Mouse (Mus musculus): ENCODE measurements around the gene Fgfr2. TPM values are rescaled to one million over a fixed set of nuclear protein-coding genes. Genes with fewer than 3 reads are reported as not detected.

Gene Fgfr2
- polyA plus RNA-seq, 1 experiment from 2014 or later, result 93.6 TPM

- H3K4me3 ChIP-seq (ENCODE audit: low read depth, low read length), result no peak overlapping the region
- no peak for DNase-seq (ENCODE audit: low spot score)
- 10% methylated on average over 13 of the region's 13 CpGs for WGBS
Observed at GRCm38 (mm10) chr7:131643341-131643840, 1479.8 kb downstream of the Fgfr2 start.

GRCm38 (mm10) chr7:131629562-131629961, 1493.6 kb downstream of the Fgfr2 start:
- Histone ChIP-seq H3K4me1 (replicated peaks; ENCODE audit: control insufficient read depth, insufficient read depth, low read length) (no peaks in the 10 kb centered on the region), H3K27ac (ENCODE audit: low read depth, low read length) (no peak overlapping the region), H3K36me3 (ENCODE audit: control insufficient read depth, insufficient read depth, low read length) (no peaks in the 10 kb centered on the region), H3K27me3 (ENCODE audit: control insufficient read depth, insufficient read depth, low read length) (0 out of 2 replicates have a peak, but pooled peaks cover 3% of the 10 kb centered on the region), H3K9me3 (ENCODE audit: control insufficient read depth, low read length) (no peaks in the 10 kb centered on the region), H3K9ac (ENCODE audit: low read length) (no peak overlapping the region), H3K4me3 (ENCODE audit: low read depth, low read length) (no peak overlapping the region), H3K4me2 (ENCODE audit: low read depth, low read length, severe bottlenecking) (no peak overlapping the region)
- ATAC-seq (replicated peaks; ENCODE audit: low FRiP score), result no peak
- DNase-seq (ENCODE audit: low spot score), result peak; percentile 21
- WGBS, result 77% methylated on average over 8 of the region's 8 CpGs

More at GRCm38 (mm10) chr7:131643341-131643840, 1479.8 kb downstream of the Fgfr2 start:
- ATAC-seq (replicated peaks; ENCODE audit: low FRiP score), result no peak
- H3K27ac ChIP-seq (ENCODE audit: low read depth, low read length), result no peak overlapping the region
- no peaks in the 10 kb centered on the region for H3K36me3 ChIP-seq (ENCODE audit: control insufficient read depth, insufficient read depth, low read length)
- H3K9ac ChIP-seq (ENCODE audit: low read length), result no peak overlapping the region
- H3K27me3 ChIP-seq (ENCODE audit: control insufficient read depth, insufficient read depth, low read length), result peaks cover 68% of the 10 kb centered on the region
- H3K4me1 ChIP-seq (replicated peaks; ENCODE audit: control insufficient read depth, insufficient read depth, low read length), result peaks cover 11% of the 10 kb centered on the region; the same call in 1 of the 2 replicates
- H3K9me3 ChIP-seq (ENCODE audit: control insufficient read depth, low read length), result no peaks in the 10 kb centered on the region
- H3K4me2 ChIP-seq (ENCODE audit: low read depth, low read length, severe bottlenecking), result no peak overlapping the region

GRCm38 (mm10) chr7:131628846-131629391, 1494.2 kb downstream of the Fgfr2 start:
- Histone ChIP-seq H3K27me3 (ENCODE audit: control insufficient read depth, insufficient read depth, low read length) (0 out of 2 replicates have a peak, but pooled peaks cover 3% of the 10 kb centered on the region), H3K4me1 (replicated peaks; ENCODE audit: control insufficient read depth, insufficient read depth, low read length) (no peaks in the 10 kb centered on the region)

GRCm38 (mm10) chr7:131628356-131628755, 1494.8 kb downstream of the Fgfr2 start:
- H3K4me3 ChIP-seq (ENCODE audit: low read depth, low read length), result no peak overlapping the region
- H3K27me3 ChIP-seq (ENCODE audit: control insufficient read depth, insufficient read depth, low read length), result peaks cover 9% of the 10 kb centered on the region; the same call in 1 of the 2 replicates
- no peak overlapping the region for H3K9ac ChIP-seq (ENCODE audit: low read length)
- H3K27ac ChIP-seq (ENCODE audit: low read depth, low read length), result no peak overlapping the region
- ATAC-seq (replicated peaks; ENCODE audit: low FRiP score) (no peak), DNase-seq (ENCODE audit: low spot score) (peak; percentile 45)
- 88% methylated on average over 17 of the region's 17 CpGs for WGBS
- H3K9me3 ChIP-seq (ENCODE audit: control insufficient read depth, low read length), result no peaks in the 10 kb centered on the region
- no peaks in the 10 kb centered on the region for H3K36me3 ChIP-seq (ENCODE audit: control insufficient read depth, insufficient read depth, low read length)
- H3K4me1 ChIP-seq (replicated peaks; ENCODE audit: control insufficient read depth, insufficient read depth, low read length), result no peaks in the 10 kb centered on the region
- no peak overlapping the region for H3K4me2 ChIP-seq (ENCODE audit: low read depth, low read length, severe bottlenecking)

More at GRCm38 (mm10) chr7:131628846-131629391, 1494.2 kb downstream of the Fgfr2 start:
- Histone ChIP-seq H3K36me3 (ENCODE audit: control insufficient read depth, insufficient read depth, low read length) (no peaks in the 10 kb centered on the region), H3K9me3 (ENCODE audit: control insufficient read depth, low read length) (no peaks in the 10 kb centered on the region), H3K27ac (ENCODE audit: low read depth, low read length) (no peak overlapping the region), H3K9ac (ENCODE audit: low read length) (no peak overlapping the region), H3K4me2 (ENCODE audit: low read depth, low read length, severe bottlenecking) (no peak overlapping the region), H3K4me3 (ENCODE audit: low read depth, low read length) (no peak overlapping the region)
- WGBS, result 94% methylated on average over 13 of the region's 13 CpGs
- DNase-seq (ENCODE audit: low spot score) (peak; percentile 21), ATAC-seq (replicated peaks; ENCODE audit: low FRiP score) (no peak)

- H3K27ac ChIP-seq (ENCODE audit: low read depth, low read length), result no peak overlapping the region
- no peaks in the 10 kb centered on the region for H3K9me3 ChIP-seq (ENCODE audit: control insufficient read depth, low read length)
- WGBS, result 41% methylated on average over 7 of the region's 7 CpGs
- ATAC-seq (replicated peaks; ENCODE audit: low FRiP score) (no peak), DNase-seq (ENCODE audit: low spot score) (no peak)
- no peak overlapping the region for H3K4me2 ChIP-seq (ENCODE audit: low read depth, low read length, severe bottlenecking)
- no peaks in the 10 kb centered on the region for H3K36me3 ChIP-seq (ENCODE audit: control insufficient read depth, insufficient read depth, low read length)
- no peaks in the 10 kb centered on the region; the same call in 1 of the 2 replicates for H3K27me3 ChIP-seq (ENCODE audit: control insufficient read depth, insufficient read depth, low read length)
- no peaks in the 10 kb centered on the region for H3K4me1 ChIP-seq (replicated peaks; ENCODE audit: control insufficient read depth, insufficient read depth, low read length)
- H3K4me3 ChIP-seq (ENCODE audit: low read depth, low read length), result no peak overlapping the region
- H3K9ac ChIP-seq (ENCODE audit: low read length), result no peak overlapping the region
Observed at GRCm38 (mm10) chr7:131609677-131610076, 1513.5 kb downstream of the Fgfr2 start.

- Histone ChIP-seq H3K27me3 (ENCODE audit: control insufficient read depth, insufficient read depth, low read length) (peaks cover 2% of the 10 kb centered on the region; the same call in 1 of the 2 replicates), H3K4me2 (ENCODE audit: low read depth, low read length, severe bottlenecking) (no peak overlapping the region), H3K9me3 (ENCODE audit: control insufficient read depth, low read length) (no peaks in the 10 kb centered on the region), H3K27ac (ENCODE audit: low read depth, low read length) (no peak overlapping the region), H3K9ac (ENCODE audit: low read length) (no peak overlapping the region), H3K36me3 (ENCODE audit: control insufficient read depth, insufficient read depth, low read length) (no peaks in the 10 kb centered on the region), H3K4me3 (ENCODE audit: low read depth, low read length) (no peak overlapping the region), H3K4me1 (replicated peaks; ENCODE audit: control insufficient read depth, insufficient read depth, low read length) (peaks cover under 1% of the 10 kb centered on the region; the same call in 1 of the 2 replicates)
- ATAC-seq (replicated peaks; ENCODE audit: low FRiP score), result no peak
- WGBS, result 89% methylated on average over 6 of the region's 6 CpGs
- DNase-seq (ENCODE audit: low spot score), result no peak
Observed at GRCm38 (mm10) chr7:131608049-131608448, 1515.1 kb downstream of the Fgfr2 start.

GRCm38 (mm10) chr7:131605481-131605880, 1517.7 kb downstream of the Fgfr2 start:
- H3K9ac ChIP-seq (ENCODE audit: low read length), result no peak overlapping the region
- DNase-seq (ENCODE audit: low spot score), result peak; percentile 15
- no peaks in the 10 kb centered on the region for H3K9me3 ChIP-seq (ENCODE audit: control insufficient read depth, low read length)
- no peak overlapping the region for H3K27ac ChIP-seq (ENCODE audit: low read depth, low read length)
- H3K4me3 ChIP-seq (ENCODE audit: low read depth, low read length), result no peak overlapping the region
- H3K4me1 ChIP-seq (replicated peaks; ENCODE audit: control insufficient read depth, insufficient read depth, low read length), result peaks cover 5% of the 10 kb centered on the region; the same call in 1 of the 2 replicates
- ATAC-seq (replicated peaks; ENCODE audit: low FRiP score), result no peak
- H3K4me2 ChIP-seq (ENCODE audit: low read depth, low read length, severe bottlenecking), result no peak overlapping the region
- peaks cover 10% of the 10 kb centered on the region; the same call in 1 of the 2 replicates for H3K27me3 ChIP-seq (ENCODE audit: control insufficient read depth, insufficient read depth, low read length)
- 72% methylated on average over 4 of the region's 4 CpGs for WGBS
- no peaks in the 10 kb centered on the region for H3K36me3 ChIP-seq (ENCODE audit: control insufficient read depth, insufficient read depth, low read length)

GRCm38 (mm10) chr7:131604946-131605345, 1518.2 kb downstream of the Fgfr2 start:
- Histone ChIP-seq H3K4me1 (replicated peaks; ENCODE audit: control insufficient read depth, insufficient read depth, low read length) (peaks cover 5% of the 10 kb centered on the region; the same call in 1 of the 2 replicates), H3K4me2 (ENCODE audit: low read depth, low read length, severe bottlenecking) (no peak overlapping the region), H3K9me3 (ENCODE audit: control insufficient read depth, low read length) (no peaks in the 10 kb centered on the region), H3K36me3 (ENCODE audit: control insufficient read depth, insufficient read depth, low read length) (no peaks in the 10 kb centered on the region), H3K27me3 (ENCODE audit: control insufficient read depth, insufficient read depth, low read length) (peaks cover 12% of the 10 kb centered on the region), H3K9ac (ENCODE audit: low read length) (no peak overlapping the region), H3K4me3 (ENCODE audit: low read depth, low read length) (no peak overlapping the region), H3K27ac (ENCODE audit: low read depth, low read length) (no peak overlapping the region)
- WGBS, result 93% methylated on average over 10 of the region's 10 CpGs
- ATAC-seq (replicated peaks; ENCODE audit: low FRiP score), result no peak
- DNase-seq (ENCODE audit: low spot score), result peak; percentile 30

- peaks cover 9% of the 10 kb centered on the region for H3K4me1 ChIP-seq (replicated peaks; ENCODE audit: control insufficient read depth, insufficient read depth, low read length)
- peak; percentile 47 for DNase-seq (ENCODE audit: low spot score)
- no peak overlapping the region for H3K27ac ChIP-seq (ENCODE audit: low read depth, low read length)
- H3K27me3 ChIP-seq (ENCODE audit: control insufficient read depth, insufficient read depth, low read length), result peaks cover 21% of the 10 kb centered on the region
- H3K9me3 ChIP-seq (ENCODE audit: control insufficient read depth, low read length), result no peaks in the 10 kb centered on the region
- 4% methylated on average over 10 of the region's 11 CpGs for WGBS
- no peak overlapping the region for H3K4me2 ChIP-seq (ENCODE audit: low read depth, low read length, severe bottlenecking)
- H3K4me3 ChIP-seq (ENCODE audit: low read depth, low read length), result no peak overlapping the region
- no peaks in the 10 kb centered on the region for H3K36me3 ChIP-seq (ENCODE audit: control insufficient read depth, insufficient read depth, low read length)
- H3K9ac ChIP-seq (ENCODE audit: low read length), result no peak overlapping the region
- ATAC-seq (replicated peaks; ENCODE audit: low FRiP score), result no peak
Observed at GRCm38 (mm10) chr7:131603186-131603585, 1520.0 kb downstream of the Fgfr2 start.
